Mouse (Mus musculus) hindbrain, embryonic 16.5 days (tissue): ENCODE data around the gene Fzd5. TPM values are rescaled to one million over a fixed set of nuclear protein-coding genes. Genes with fewer than 3 reads are reported as not detected.

Experiments
- ATAC-seq: fragments of 200-750 bp; cut with Nextera tagmentation; 2 replicates; pipeline ENCODE4 v1.8.0; 2017; ENCODE audit warnings: moderate TSS enrichment, moderate library complexity
- H3K27ac ChIP-seq: fragments of 300-500 bp; sonication (generic); 2 replicates; pipeline ENCODE4 v1.5.1; 2014; ENCODE audit warnings: low read depth, mild to moderate bottlenecking, control low read depth, low read length, moderate library complexity
- H3K27me3 ChIP-seq: fragments of 300-500 bp; sonication (generic); replicated peaks from 2 replicates; pipeline ENCODE4 v1.6.1; 2014; ENCODE audit warnings: low read length; ENCODE audit not compliant: control insufficient read depth, insufficient read depth
- H3K36me3 ChIP-seq: fragments of 300-500 bp; sonication (generic); 2 replicates; pipeline ENCODE4 v1.6.1; 2014; ENCODE audit warnings: mild to moderate bottlenecking, low read length, moderate library complexity, mixed read lengths; ENCODE audit not compliant: control insufficient read depth, insufficient read depth
- H3K4me1 ChIP-seq: fragments of 300-500 bp; sonication (generic); 2 replicates; pipeline ENCODE4 v1.6.1; 2014; ENCODE audit warnings: low read depth, low read length; ENCODE audit not compliant: control insufficient read depth, insufficient read depth
- H3K4me2 ChIP-seq: fragments of 300-500 bp; sonication (generic); 2 replicates; pipeline ENCODE4 v1.6.1; 2014; ENCODE audit warnings: mild to moderate bottlenecking, low read length, control low read depth, moderate library complexity
- H3K4me3 ChIP-seq: fragments of 300-500 bp; sonication (generic); 2 replicates; pipeline ENCODE4 v1.5.1; 2014; ENCODE audit warnings: mild to moderate bottlenecking, low read length, control low read depth, moderate library complexity
- H3K9ac ChIP-seq: fragments of 300-500 bp; sonication (generic); 2 replicates; pipeline ENCODE4 v1.6.1; 2014; ENCODE audit warnings: low read depth, mild to moderate bottlenecking, control low read depth, low read length, moderate library complexity
- H3K9me3 ChIP-seq: fragments of 300-500 bp; sonication (generic); 2 replicates; pipeline ENCODE4 v1.6.1; 2014; ENCODE audit warnings: mild to moderate bottlenecking, low read length, moderate library complexity; ENCODE audit not compliant: control insufficient read depth
- WGBS: fragments of 180-500 bp; shearing (Covaris S2); extraction: QIAGEN DNeasy Blood & Tissue Kit; methylation state at CpG from one replicate; pipeline ENCODE4 v1.1.7; 2014; 5-methylcytosine and 5-hydroxymethylcytosine counted together
- polyA plus RNA-seq: library from polyadenylated mRNA; unstranded; fragments of >200 nt; fragmentation: Nextera tagmentation; extraction: Ambion mirVana; gene quantifications from 2 replicates; pipeline ENCODE4 v1.2.1, GENCODE M21; 2015

The Fzd5 gene
- polyA plus RNA-seq: 0.21 and 0.27 TPM in 2 replicates

DNA sequence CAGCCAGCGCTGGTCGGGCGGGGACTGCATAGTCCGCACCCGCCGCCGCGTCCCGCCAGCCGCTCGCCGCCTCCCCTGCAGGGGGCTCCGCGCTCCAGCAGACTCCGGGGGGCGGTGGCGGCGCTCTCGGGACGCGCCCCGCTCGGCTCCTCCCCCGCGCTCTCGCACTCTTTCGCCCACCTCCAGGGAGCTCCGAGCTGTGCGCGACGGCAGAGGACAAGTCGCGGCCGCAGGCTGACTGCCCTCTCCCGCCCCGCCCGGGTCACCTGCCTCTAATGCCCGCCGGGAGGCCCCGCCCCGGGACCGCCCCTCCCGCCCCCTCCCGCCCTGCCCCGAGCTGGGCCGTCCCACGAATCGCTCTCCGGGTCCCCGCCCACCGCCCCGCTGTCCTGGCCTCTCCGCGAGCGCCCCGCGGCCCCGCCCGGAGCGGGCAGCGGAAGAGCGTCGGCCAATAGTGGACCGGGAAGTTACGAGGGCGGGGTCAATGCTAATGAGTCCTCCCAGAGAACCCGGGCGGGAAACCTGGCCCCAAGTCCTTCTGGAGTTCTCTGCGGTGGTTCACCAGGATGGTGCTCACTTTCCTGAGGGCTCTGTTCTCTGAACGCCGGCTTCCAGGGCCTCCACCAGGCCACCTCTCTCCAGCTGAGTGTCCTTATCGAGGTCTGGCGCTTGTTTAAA, at the start of gene Fzd5:
Gene Fzd5 (minus strand): TSS at position 250 of the 678 bp plus-strand sequence.
- peak within 1 kb of the TSS; percentile 62 for H3K9ac ChIP-seq
- peak within 1 kb of the TSS; percentile 97 for H3K4me2 ChIP-seq
- H3K36me3 ChIP-seq: no peaks in the 10 kb centered on the region
- no peak within 1 kb of the TSS for H3K27ac ChIP-seq
- H3K9me3 ChIP-seq: no peaks in the 10 kb centered on the region
- H3K4me1 ChIP-seq: peaks cover 34% of the 10 kb centered on the region
- peak; percentile 93 for ATAC-seq
- WGBS: 0% methylated on average over 38 of the region's 73 CpGs
- peaks cover 41% of the 10 kb centered on the region for H3K27me3 ChIP-seq
- peak within 1 kb of the TSS; percentile 66 for H3K4me3 ChIP-seq

GRCm38 (mm10) chr1:64779863-64780262, 42.3 kb upstream of the Fzd5 start:
- Histone ChIP-seq H3K4me1 (peaks cover 4% of the 10 kb centered on the region), H3K36me3 (no peaks in the 10 kb centered on the region), H3K9me3 (no peaks in the 10 kb centered on the region), H3K4me2 (peak overlapping the region; percentile 47), H3K4me3 (no peak overlapping the region), H3K27ac (no peak overlapping the region), H3K27me3 (no peaks in the 10 kb centered on the region), H3K9ac (no peak overlapping the region)
- ATAC-seq: no peak
- 13% methylated on average over 12 of the region's 12 CpGs for WGBS

- ATAC-seq: no peak
- no peak overlapping the region for H3K4me3 ChIP-seq
- WGBS: 12% methylated on average over 5 of the region's 5 CpGs
- H3K9ac ChIP-seq: no peak overlapping the region
- no peaks in the 10 kb centered on the region for H3K27me3 ChIP-seq
- H3K36me3 ChIP-seq: no peaks in the 10 kb centered on the region
- peak overlapping the region; percentile 47 for H3K4me2 ChIP-seq
- H3K27ac ChIP-seq: no peak overlapping the region
- no peaks in the 10 kb centered on the region for H3K9me3 ChIP-seq
- peaks cover 4% of the 10 kb centered on the region for H3K4me1 ChIP-seq
These were observed 41.9 kb upstream of the Fzd5 start for GRCm38 (mm10) chr1:64779415-64779814.

- H3K27ac ChIP-seq: no peak overlapping the region
- no peak for ATAC-seq
- no peak overlapping the region for H3K4me2 ChIP-seq
- no peaks in the 10 kb centered on the region for H3K36me3 ChIP-seq
- H3K9me3 ChIP-seq: no peaks in the 10 kb centered on the region
- 85% methylated on average over 4 of the region's 4 CpGs for WGBS
- no peaks in the 10 kb centered on the region for H3K27me3 ChIP-seq
- H3K4me3 ChIP-seq: no peak overlapping the region
- no peak overlapping the region for H3K9ac ChIP-seq
- H3K4me1 ChIP-seq: no peaks in the 10 kb centered on the region
These were observed 35.8 kb upstream of the Fzd5 start for GRCm38 (mm10) chr1:64773305-64773704.

DNA sequence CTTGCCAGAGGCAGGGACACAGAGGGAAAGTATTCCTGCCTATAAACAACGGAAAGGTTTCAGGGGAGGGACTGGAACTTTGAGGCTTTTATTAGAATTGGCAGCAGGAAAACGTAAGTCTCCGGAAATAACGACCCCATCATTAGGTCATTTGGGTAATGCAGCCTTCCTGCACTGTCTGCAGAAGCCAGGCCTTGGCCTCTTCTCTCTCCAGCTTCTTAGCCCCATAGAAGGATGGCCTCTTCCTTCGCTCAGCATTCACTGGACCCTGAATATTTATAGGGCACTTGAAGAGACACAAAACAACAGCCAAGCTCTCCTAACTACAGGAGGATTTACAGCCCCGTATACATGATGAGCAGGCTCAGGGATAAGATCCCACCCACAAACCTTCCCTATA, 32.6 kb upstream of the Fzd5 start:
- Histone ChIP-seq H3K4me3 (no peak overlapping the region), H3K4me1 (no peaks in the 10 kb centered on the region), H3K27me3 (no peaks in the 10 kb centered on the region), H3K27ac (no peak overlapping the region), H3K36me3 (no peaks in the 10 kb centered on the region), H3K4me2 (no peak overlapping the region), H3K9me3 (no peaks in the 10 kb centered on the region), H3K9ac (no peak overlapping the region)
- WGBS: 56% methylated on average over 6 of the region's 6 CpGs
- ATAC-seq: no peak

DNA sequence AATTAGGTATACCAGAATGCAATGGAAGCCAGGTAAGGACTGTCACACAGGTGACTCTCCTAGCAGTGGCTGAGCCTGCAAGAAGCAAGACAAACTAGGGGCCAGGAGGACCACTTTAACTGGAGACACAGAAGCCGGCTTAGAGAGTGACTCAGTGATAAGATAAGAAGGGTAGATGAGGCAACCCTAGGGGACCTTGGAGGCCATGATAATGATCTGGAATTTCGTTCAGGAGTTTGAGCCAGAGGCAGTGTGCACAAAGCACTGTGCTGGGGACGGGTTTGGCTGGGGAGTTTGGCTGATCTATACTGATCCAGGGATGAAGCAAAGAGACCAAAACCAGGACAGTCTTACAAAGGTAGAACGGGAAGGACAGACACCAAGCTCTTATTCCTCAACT, 24.1 kb upstream of the Fzd5 start:
- ATAC-seq: no peak
- H3K27ac ChIP-seq: no peak overlapping the region
- H3K4me1 ChIP-seq: no peaks in the 10 kb centered on the region
- no peak overlapping the region for H3K4me3 ChIP-seq
- H3K4me2 ChIP-seq: no peak overlapping the region
- no peak overlapping the region for H3K9ac ChIP-seq
- 81% methylated on average over 4 of the region's 4 CpGs for WGBS
- H3K36me3 ChIP-seq: no peaks in the 10 kb centered on the region
- H3K9me3 ChIP-seq: no peaks in the 10 kb centered on the region
- H3K27me3 ChIP-seq: no peaks in the 10 kb centered on the region

- Histone ChIP-seq H3K27me3 (no peaks in the 10 kb centered on the region), H3K4me1 (no peaks in the 10 kb centered on the region), H3K27ac (no peak overlapping the region), H3K4me2 (no peak overlapping the region), H3K9ac (no peak overlapping the region), H3K4me3 (no peak overlapping the region), H3K36me3 (no peaks in the 10 kb centered on the region), H3K9me3 (no peaks in the 10 kb centered on the region)
- ATAC-seq: no peak
- 79% methylated on average over 5 of the region's 5 CpGs for WGBS
These were observed 20.2 kb upstream of the Fzd5 start for GRCm38 (mm10) chr1:64757766-64758165.

GRCm38 (mm10) chr1:64757254-64757653, 19.7 kb upstream of the Fzd5 start:
- H3K27me3 ChIP-seq: no peaks in the 10 kb centered on the region
- no peak overlapping the region for H3K4me2 ChIP-seq
- no peak overlapping the region for H3K9ac ChIP-seq
- no peaks in the 10 kb centered on the region for H3K36me3 ChIP-seq
- H3K4me1 ChIP-seq: no peaks in the 10 kb centered on the region
- peak; percentile 69; the same call in 1 of the 2 replicates for ATAC-seq
- H3K4me3 ChIP-seq: no peak overlapping the region
- 25% methylated on average over 2 of the region's 2 CpGs for WGBS
- no peak overlapping the region for H3K27ac ChIP-seq
- no peaks in the 10 kb centered on the region for H3K9me3 ChIP-seq

DNA sequence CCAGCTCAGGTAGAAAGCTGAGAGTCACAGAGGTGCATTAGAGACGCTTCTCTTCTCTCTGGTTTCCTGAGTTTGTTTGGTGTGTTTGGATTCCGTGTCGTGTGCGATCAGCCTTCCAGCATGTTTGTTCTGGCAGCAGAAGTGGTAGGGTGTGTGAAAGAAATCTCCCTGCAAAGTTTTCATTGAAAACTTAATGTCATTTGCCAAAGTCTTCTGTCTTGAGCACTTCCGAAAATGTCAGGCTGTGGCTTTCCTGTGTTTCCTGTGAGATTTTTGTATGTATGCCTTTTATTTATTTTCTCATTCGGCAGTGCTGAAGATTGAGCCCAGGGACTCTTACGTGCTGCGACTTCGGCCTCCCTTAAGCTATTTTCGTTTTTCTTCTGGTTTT, 19.1 kb upstream of the Fzd5 start:
- WGBS: 78% methylated on average over 10 of the region's 10 CpGs
- no peaks in the 10 kb centered on the region for H3K27me3 ChIP-seq
- no peak overlapping the region for H3K27ac ChIP-seq
- no peak overlapping the region for H3K4me2 ChIP-seq
- no peaks in the 10 kb centered on the region for H3K36me3 ChIP-seq
- H3K9me3 ChIP-seq: no peaks in the 10 kb centered on the region
- no peak overlapping the region for H3K4me3 ChIP-seq
- no peak overlapping the region; the same call in 1 of the 2 replicates for H3K9ac ChIP-seq
- H3K4me1 ChIP-seq: no peaks in the 10 kb centered on the region
- no peak for ATAC-seq
